Mouse (Mus musculus): ENCODE results near the gene Hdac9. TPM values are rescaled to one million over a fixed set of nuclear protein-coding genes. Genes with fewer than 3 reads are reported as not detected.
"Not testable (repeated sequence)": the region's sequence is repeated elsewhere in the genome, so short reads cannot be mapped to it uniquely, and the experiment has no call there.

The Hdac9 gene
- polyA plus RNA-seq, 1 experiment from 2014 or later = 12.7 TPM

- 94% methylated on average over 5 of the region's 5 CpGs for WGBS
- Histone ChIP-seq H3K9me3 (ENCODE audit: control insufficient read depth, low read length) (no peaks in the 10 kb centered on the region), H3K27ac (ENCODE audit: low read depth, low read length) (no peak overlapping the region), H3K27me3 (ENCODE audit: control insufficient read depth, insufficient read depth, low read length) (no peaks in the 10 kb centered on the region), H3K9ac (ENCODE audit: low read depth, low read length) (no peak overlapping the region), H3K4me3 (ENCODE audit: low read depth, low read length) (no peak overlapping the region), H3K4me1 (replicated peaks; ENCODE audit: control insufficient read depth, insufficient read depth, low read length) (no peaks in the 10 kb centered on the region), H3K4me2 (replicated peaks; ENCODE audit: low read depth, low read length) (no peak overlapping the region), H3K36me3 (ENCODE audit: control insufficient read depth, insufficient read depth, low read length) (no peaks in the 10 kb centered on the region)
- DNase-seq (ENCODE audit: low spot score) (no peak), ATAC-seq (ENCODE audit: low FRiP score) (no peak)
Observed at GRCm38 (mm10) chr12:34452643-34453042, 464.3 kb downstream of the Hdac9 start.

DNA sequence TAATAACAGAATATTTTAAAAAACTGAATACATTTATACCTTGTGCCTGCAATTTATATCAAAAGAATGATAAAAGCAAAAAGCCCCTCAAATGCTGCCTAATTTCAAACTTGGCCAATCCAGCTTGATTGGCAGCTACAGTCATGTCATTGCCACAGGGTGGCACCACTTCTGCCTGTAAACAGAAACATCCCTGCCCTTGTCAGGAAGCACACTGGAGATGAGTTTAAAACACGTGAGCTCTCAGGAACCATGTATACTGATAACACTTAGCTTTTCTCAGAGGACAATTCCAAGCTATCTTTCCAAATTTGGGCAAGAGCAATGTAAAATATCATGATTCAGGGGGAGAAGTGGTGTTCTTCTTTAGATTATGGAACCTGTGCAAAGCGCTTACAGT lies 465.7 kb downstream of the Hdac9 start:
- H3K9me3 ChIP-seq (ENCODE audit: control insufficient read depth, low read length) = no peaks in the 10 kb centered on the region
- no peak overlapping the region for H3K4me2 ChIP-seq (replicated peaks; ENCODE audit: low read depth, low read length)
- no peak overlapping the region for H3K9ac ChIP-seq (ENCODE audit: low read depth, low read length)
- no peaks in the 10 kb centered on the region for H3K4me1 ChIP-seq (replicated peaks; ENCODE audit: control insufficient read depth, insufficient read depth, low read length)
- H3K27me3 ChIP-seq (ENCODE audit: control insufficient read depth, insufficient read depth, low read length) = no peaks in the 10 kb centered on the region
- DNase-seq (ENCODE audit: low spot score) = no peak
- 67% methylated on average over 2 of the region's 2 CpGs for WGBS
- no peak overlapping the region for H3K27ac ChIP-seq (ENCODE audit: low read depth, low read length)
- no peaks in the 10 kb centered on the region for H3K36me3 ChIP-seq (ENCODE audit: control insufficient read depth, insufficient read depth, low read length)
- ATAC-seq (ENCODE audit: low FRiP score) = no peak
- no peak overlapping the region for H3K4me3 ChIP-seq (ENCODE audit: low read depth, low read length)

DNA sequence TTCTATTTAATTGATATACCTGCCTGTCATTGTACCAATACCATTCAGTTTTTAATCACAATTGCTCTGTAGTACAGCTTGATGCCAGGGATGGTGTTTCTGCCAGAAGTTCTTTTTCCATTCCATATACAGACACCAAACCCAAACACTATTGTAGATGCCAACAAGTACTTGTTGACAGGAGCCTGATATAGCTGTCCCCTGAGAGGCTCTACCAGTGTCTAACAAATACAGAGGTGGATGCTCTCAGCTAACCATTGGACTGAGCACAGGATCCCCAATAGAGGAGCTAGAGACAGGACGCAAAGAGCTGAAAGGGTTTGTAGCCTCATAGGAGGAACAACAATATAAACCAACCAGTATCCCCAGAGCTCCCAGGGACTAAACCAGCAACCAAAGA lies 472.2 kb downstream of the Hdac9 start:
- not testable (repeated sequence) for ATAC-seq (ENCODE audit: low FRiP score); H3K36me3 ChIP-seq (ENCODE audit: control insufficient read depth, insufficient read depth, low read length); H3K4me1 ChIP-seq (replicated peaks; ENCODE audit: control insufficient read depth, insufficient read depth, low read length); H3K9ac ChIP-seq (ENCODE audit: low read depth, low read length); H3K9me3 ChIP-seq (ENCODE audit: control insufficient read depth, low read length); H3K4me3 ChIP-seq (ENCODE audit: low read depth, low read length); H3K27ac ChIP-seq (ENCODE audit: low read depth, low read length); H3K27me3 ChIP-seq (ENCODE audit: control insufficient read depth, insufficient read depth, low read length); H3K4me2 ChIP-seq (replicated peaks; ENCODE audit: low read depth, low read length); DNase-seq (ENCODE audit: low spot score)
- 90% methylated on average over 1 of the region's 1 CpGs for WGBS

DNA sequence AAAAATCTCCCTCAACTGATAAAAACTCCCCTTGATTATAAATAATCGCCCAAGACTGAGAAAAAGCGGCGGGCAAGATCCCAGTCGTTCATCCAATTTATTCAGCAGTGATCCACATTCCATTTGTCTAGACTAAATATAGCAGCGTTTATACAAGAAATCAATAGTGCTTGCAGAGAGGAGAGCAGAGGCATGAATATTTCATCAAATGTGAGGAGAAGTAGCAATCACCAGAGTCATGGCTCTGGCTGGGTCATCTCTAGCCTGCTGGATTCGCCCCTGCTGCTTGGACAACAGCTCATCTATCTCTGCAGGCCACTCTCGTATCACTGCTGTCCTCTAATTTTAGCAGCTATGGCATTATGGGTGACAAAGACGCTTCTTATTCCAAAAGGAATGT lies 476.0 kb downstream of the Hdac9 start:
- Histone ChIP-seq H3K4me3 (ENCODE audit: low read depth, low read length) (no peak overlapping the region), H3K9me3 (ENCODE audit: control insufficient read depth, low read length) (no peaks in the 10 kb centered on the region), H3K27me3 (ENCODE audit: control insufficient read depth, insufficient read depth, low read length) (no peaks in the 10 kb centered on the region), H3K27ac (ENCODE audit: low read depth, low read length) (no peak overlapping the region), H3K36me3 (ENCODE audit: control insufficient read depth, insufficient read depth, low read length) (no peaks in the 10 kb centered on the region), H3K4me2 (replicated peaks; ENCODE audit: low read depth, low read length) (no peak overlapping the region), H3K4me1 (replicated peaks; ENCODE audit: control insufficient read depth, insufficient read depth, low read length) (no peaks in the 10 kb centered on the region), H3K9ac (ENCODE audit: low read depth, low read length) (no peak overlapping the region)
- DNase-seq (ENCODE audit: low spot score) = no peak
- 64% methylated on average over 8 of the region's 8 CpGs for WGBS
- ATAC-seq (ENCODE audit: low FRiP score) = no peak

DNA sequence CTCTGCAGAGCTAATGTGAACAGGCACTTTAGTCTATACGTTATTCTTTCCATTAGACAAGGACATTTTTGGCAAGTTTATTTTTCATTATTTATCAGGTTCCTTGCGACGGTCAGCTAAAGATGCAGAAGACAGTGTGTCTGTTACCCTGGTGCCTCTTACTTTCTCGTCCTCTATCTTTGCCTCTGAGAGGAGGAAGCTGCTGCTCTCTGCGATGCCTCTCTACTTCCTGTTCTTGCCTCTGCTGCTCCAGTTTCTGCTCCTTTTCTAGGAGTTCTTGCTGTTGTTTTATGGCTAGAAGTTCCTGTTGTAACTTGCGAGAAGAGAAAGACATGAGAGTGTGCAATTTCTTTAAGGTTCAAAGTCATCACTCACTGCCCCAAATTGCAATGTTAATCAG lies 484.0 kb downstream of the Hdac9 start:
- Histone ChIP-seq H3K36me3 (ENCODE audit: control insufficient read depth, insufficient read depth, low read length) (no peaks in the 10 kb centered on the region), H3K4me2 (replicated peaks; ENCODE audit: low read depth, low read length) (no peak overlapping the region), H3K27ac (ENCODE audit: low read depth, low read length) (no peak overlapping the region), H3K27me3 (ENCODE audit: control insufficient read depth, insufficient read depth, low read length) (no peaks in the 10 kb centered on the region), H3K9me3 (ENCODE audit: control insufficient read depth, low read length) (no peaks in the 10 kb centered on the region), H3K4me1 (replicated peaks; ENCODE audit: control insufficient read depth, insufficient read depth, low read length) (no peaks in the 10 kb centered on the region), H3K4me3 (ENCODE audit: low read depth, low read length) (no peak overlapping the region), H3K9ac (ENCODE audit: low read depth, low read length) (no peak overlapping the region)
- no peak for ATAC-seq (ENCODE audit: low FRiP score)
- no peak for DNase-seq (ENCODE audit: low spot score)
- 71% methylated on average over 6 of the region's 6 CpGs for WGBS

DNA sequence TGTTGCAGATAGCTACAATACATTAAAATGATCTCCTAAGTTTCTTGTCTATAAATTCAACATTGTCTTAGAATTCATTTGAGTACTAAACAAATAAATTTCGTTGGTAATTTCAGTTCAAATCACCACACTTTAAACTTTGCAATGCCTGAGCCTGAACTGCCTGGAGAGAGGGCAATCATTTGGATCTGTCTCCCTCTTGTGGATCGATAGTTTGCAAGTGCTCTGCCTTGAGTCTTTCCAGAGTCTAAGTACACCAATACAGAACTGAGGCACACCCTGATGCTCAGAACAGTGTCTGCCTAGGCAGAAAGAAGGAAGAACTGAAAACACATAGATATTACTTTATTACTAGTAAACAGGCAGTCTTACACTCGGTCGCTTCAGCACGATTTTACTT lies 484.4 kb downstream of the Hdac9 start:
- H3K27me3 ChIP-seq (ENCODE audit: control insufficient read depth, insufficient read depth, low read length) = no peaks in the 10 kb centered on the region
- H3K4me1 ChIP-seq (replicated peaks; ENCODE audit: control insufficient read depth, insufficient read depth, low read length) = no peaks in the 10 kb centered on the region
- ATAC-seq (ENCODE audit: low FRiP score) (no peak), DNase-seq (ENCODE audit: low spot score) (peak; percentile 38)
- H3K9ac ChIP-seq (ENCODE audit: low read depth, low read length) = no peak overlapping the region
- H3K36me3 ChIP-seq (ENCODE audit: control insufficient read depth, insufficient read depth, low read length) = no peaks in the 10 kb centered on the region
- no peak overlapping the region for H3K4me2 ChIP-seq (replicated peaks; ENCODE audit: low read depth, low read length)
- H3K4me3 ChIP-seq (ENCODE audit: low read depth, low read length) = no peak overlapping the region
- no peaks in the 10 kb centered on the region for H3K9me3 ChIP-seq (ENCODE audit: control insufficient read depth, low read length)
- H3K27ac ChIP-seq (ENCODE audit: low read depth, low read length) = no peak overlapping the region
- WGBS = 65% methylated on average over 5 of the region's 5 CpGs

- no peak overlapping the region for H3K4me2 ChIP-seq (replicated peaks; ENCODE audit: low read depth, low read length)
- H3K36me3 ChIP-seq (ENCODE audit: control insufficient read depth, insufficient read depth, low read length) = no peaks in the 10 kb centered on the region
- H3K9me3 ChIP-seq (ENCODE audit: control insufficient read depth, low read length) = no peaks in the 10 kb centered on the region
- no peak overlapping the region for H3K27ac ChIP-seq (ENCODE audit: low read depth, low read length)
- H3K4me3 ChIP-seq (ENCODE audit: low read depth, low read length) = no peak overlapping the region
- no peak for ATAC-seq (ENCODE audit: low FRiP score)
- WGBS = 76% methylated on average over 5 of the region's 5 CpGs
- no peak for DNase-seq (ENCODE audit: low spot score)
- H3K27me3 ChIP-seq (ENCODE audit: control insufficient read depth, insufficient read depth, low read length) = no peaks in the 10 kb centered on the region
- no peaks in the 10 kb centered on the region for H3K4me1 ChIP-seq (replicated peaks; ENCODE audit: control insufficient read depth, insufficient read depth, low read length)
- H3K9ac ChIP-seq (ENCODE audit: low read depth, low read length) = no peak overlapping the region
Observed at GRCm38 (mm10) chr12:34431832-34432231, 485.1 kb downstream of the Hdac9 start.

DNA sequence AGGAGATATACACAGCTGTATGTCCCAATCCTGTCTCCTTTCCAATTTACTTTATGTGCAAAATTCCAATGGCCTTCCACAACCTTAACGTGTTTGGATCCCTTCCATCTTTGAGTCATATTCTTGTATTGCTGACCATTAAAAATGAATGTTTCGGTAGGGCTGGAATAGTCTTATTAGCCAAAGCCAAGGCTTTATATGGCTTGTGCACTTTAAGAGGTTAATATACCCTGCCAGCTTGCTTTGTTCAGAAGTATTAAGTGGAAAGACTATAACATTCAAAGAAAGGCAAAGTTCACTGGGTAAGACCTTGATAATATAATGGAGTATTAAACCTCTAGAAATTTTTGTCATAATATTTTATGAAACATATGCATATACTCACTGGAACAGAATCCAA lies 491.4 kb downstream of the Hdac9 start:
- no peak for ATAC-seq (ENCODE audit: low FRiP score)

DNA sequence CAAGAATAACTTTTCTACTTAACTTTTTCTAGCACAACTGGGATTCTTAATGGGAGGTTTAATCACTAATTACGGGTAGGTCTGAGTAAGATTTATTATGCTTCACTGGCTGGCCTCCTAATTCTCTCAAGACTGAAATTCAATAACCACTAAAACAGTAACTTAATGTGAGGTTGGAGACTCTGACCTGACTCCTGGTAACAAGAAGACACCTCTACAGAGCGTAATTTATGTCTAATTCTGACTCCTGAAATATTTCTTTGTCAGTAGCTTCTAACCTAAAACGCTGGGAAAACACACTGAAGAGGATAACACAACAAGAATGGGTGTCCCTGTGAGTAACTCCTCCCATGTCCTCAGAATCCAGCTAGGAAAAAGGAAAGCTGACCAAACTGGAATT lies 508.8 kb downstream of the Hdac9 start:
- no peaks in the 10 kb centered on the region for H3K36me3 ChIP-seq (ENCODE audit: control insufficient read depth, insufficient read depth, low read length)
- no peaks in the 10 kb centered on the region for H3K4me1 ChIP-seq (replicated peaks; ENCODE audit: control insufficient read depth, insufficient read depth, low read length)
- no peak for DNase-seq (ENCODE audit: low spot score)
- no peak overlapping the region for H3K9ac ChIP-seq (ENCODE audit: low read depth, low read length)
- no peaks in the 10 kb centered on the region for H3K9me3 ChIP-seq (ENCODE audit: control insufficient read depth, low read length)
- no peaks in the 10 kb centered on the region for H3K27me3 ChIP-seq (ENCODE audit: control insufficient read depth, insufficient read depth, low read length)
- H3K4me3 ChIP-seq (ENCODE audit: low read depth, low read length) = no peak overlapping the region
- 71% methylated on average over 3 of the region's 3 CpGs for WGBS
- no peak overlapping the region for H3K4me2 ChIP-seq (replicated peaks; ENCODE audit: low read depth, low read length)
- no peak for ATAC-seq (ENCODE audit: low FRiP score)
- H3K27ac ChIP-seq (ENCODE audit: low read depth, low read length) = no peak overlapping the region

More for the DNA sequence above, 491.4 kb downstream of the Hdac9 start:
- DNase-seq (ENCODE audit: low spot score) = no peak
- Histone ChIP-seq H3K4me2 (replicated peaks; ENCODE audit: low read depth, low read length) (no peak overlapping the region), H3K9me3 (ENCODE audit: control insufficient read depth, low read length) (no peaks in the 10 kb centered on the region), H3K9ac (ENCODE audit: low read depth, low read length) (no peak overlapping the region), H3K27ac (ENCODE audit: low read depth, low read length) (no peak overlapping the region), H3K4me3 (ENCODE audit: low read depth, low read length) (no peak overlapping the region), H3K36me3 (ENCODE audit: control insufficient read depth, insufficient read depth, low read length) (no peaks in the 10 kb centered on the region), H3K4me1 (replicated peaks; ENCODE audit: control insufficient read depth, insufficient read depth, low read length) (no peaks in the 10 kb centered on the region), H3K27me3 (ENCODE audit: control insufficient read depth, insufficient read depth, low read length) (no peaks in the 10 kb centered on the region)
- 80% methylated on average over 2 of the region's 2 CpGs for WGBS

All from hindbrain, embryonic 11.5 days (tissue).